Mouse (Mus musculus): ENCODE measurements around the gene Timp2. TPM values are rescaled to one million over a fixed set of nuclear protein-coding genes. Genes with fewer than 3 reads are reported as not detected.

The Timp2 gene
- polyA plus RNA-seq, 1 experiment from 2014 or later, result 84.6 TPM

- Histone ChIP-seq H3K4me1 (ENCODE audit: insufficient read depth, low read length) (peaks cover 9% of the 10 kb centered on the region), H3K9ac (replicated peaks; ENCODE audit: low read length) (no peak overlapping the region), H3K4me3 (ENCODE audit: low read length) (no peak overlapping the region), H3K9me3 (ENCODE audit: low read length) (no peaks in the 10 kb centered on the region), H3K27ac (ENCODE audit: low read length) (no peak overlapping the region), H3K4me2 (replicated peaks; ENCODE audit: low read depth, low read length) (no peak overlapping the region), H3K27me3 (ENCODE audit: insufficient read depth, low read length) (no peaks in the 10 kb centered on the region), H3K36me3 (ENCODE audit: insufficient read depth, low read length) (no peaks in the 10 kb centered on the region)
- 76% methylated on average over 7 of the region's 7 CpGs for WGBS
- ATAC-seq (ENCODE audit: low FRiP score, low TSS enrichment), result no peak
Measured at GRCm38 (mm10) chr11:118372641-118373040, 17.1 kb upstream of the Timp2 start.

GRCm38 (mm10) chr11:118371876-118372275 lies 16.3 kb upstream of the Timp2 start:
- WGBS, result 81% methylated on average over 7 of the region's 7 CpGs
- H3K4me2 ChIP-seq (replicated peaks; ENCODE audit: low read depth, low read length), result no peak overlapping the region
- no peak overlapping the region for H3K9ac ChIP-seq (replicated peaks; ENCODE audit: low read length)
- H3K27ac ChIP-seq (ENCODE audit: low read length), result no peak overlapping the region
- no peaks in the 10 kb centered on the region for H3K9me3 ChIP-seq (ENCODE audit: low read length)
- no peak overlapping the region for H3K4me3 ChIP-seq (ENCODE audit: low read length)
- H3K36me3 ChIP-seq (ENCODE audit: insufficient read depth, low read length), result no peaks in the 10 kb centered on the region
- ATAC-seq (ENCODE audit: low FRiP score, low TSS enrichment), result no peak
- H3K4me1 ChIP-seq (ENCODE audit: insufficient read depth, low read length), result peaks cover 9% of the 10 kb centered on the region
- no peaks in the 10 kb centered on the region for H3K27me3 ChIP-seq (ENCODE audit: insufficient read depth, low read length)

DNA sequence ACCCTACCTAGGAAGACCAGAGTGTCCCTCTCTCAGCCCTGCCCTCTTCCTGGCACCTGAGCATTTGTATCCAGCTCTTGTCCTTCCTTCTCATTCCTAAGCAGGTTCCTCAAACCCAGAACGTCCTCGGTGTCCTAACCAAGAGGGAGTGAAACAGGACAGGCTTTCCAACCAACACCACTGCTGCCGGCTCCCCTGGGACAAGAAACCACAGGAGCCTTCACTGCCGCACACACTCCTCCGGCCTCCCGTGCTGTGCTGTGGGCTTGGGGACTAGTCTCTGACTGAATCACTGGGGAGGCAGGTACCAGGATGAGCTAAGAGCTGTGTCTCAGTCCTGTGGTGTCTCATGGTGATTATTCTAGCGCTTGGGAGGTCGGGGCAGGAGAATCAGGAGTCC lies 14.1 kb upstream of the Timp2 start:
- H3K4me1 ChIP-seq (ENCODE audit: insufficient read depth, low read length), result peaks cover 17% of the 10 kb centered on the region
- no peak overlapping the region for H3K4me3 ChIP-seq (ENCODE audit: low read length)
- H3K27me3 ChIP-seq (ENCODE audit: insufficient read depth, low read length), result no peaks in the 10 kb centered on the region
- H3K36me3 ChIP-seq (ENCODE audit: insufficient read depth, low read length), result no peaks in the 10 kb centered on the region
- H3K9me3 ChIP-seq (ENCODE audit: low read length), result no peaks in the 10 kb centered on the region
- no peak for ATAC-seq (ENCODE audit: low FRiP score, low TSS enrichment)
- H3K9ac ChIP-seq (replicated peaks; ENCODE audit: low read length), result no peak overlapping the region
- H3K27ac ChIP-seq (ENCODE audit: low read length), result no peak overlapping the region
- WGBS, result 71% methylated on average over 8 of the region's 8 CpGs
- no peak overlapping the region for H3K4me2 ChIP-seq (replicated peaks; ENCODE audit: low read depth, low read length)

GRCm38 (mm10) chr11:118369251-118369650 lies 13.7 kb upstream of the Timp2 start:
- Histone ChIP-seq H3K4me2 (replicated peaks; ENCODE audit: low read depth, low read length) (no peak overlapping the region), H3K27ac (ENCODE audit: low read length) (no peak overlapping the region), H3K9me3 (ENCODE audit: low read length) (no peaks in the 10 kb centered on the region), H3K9ac (replicated peaks; ENCODE audit: low read length) (no peak overlapping the region), H3K4me1 (ENCODE audit: insufficient read depth, low read length) (peaks cover 18% of the 10 kb centered on the region), H3K4me3 (ENCODE audit: low read length) (no peak overlapping the region), H3K27me3 (ENCODE audit: insufficient read depth, low read length) (no peaks in the 10 kb centered on the region), H3K36me3 (ENCODE audit: insufficient read depth, low read length) (no peaks in the 10 kb centered on the region)
- no peak for ATAC-seq (ENCODE audit: low FRiP score, low TSS enrichment)
- WGBS, result 82% methylated on average over 5 of the region's 5 CpGs

- no peak overlapping the region for H3K4me3 ChIP-seq (ENCODE audit: low read length)
- H3K9me3 ChIP-seq (ENCODE audit: low read length), result no peaks in the 10 kb centered on the region
- no peaks in the 10 kb centered on the region for H3K36me3 ChIP-seq (ENCODE audit: insufficient read depth, low read length)
- H3K4me2 ChIP-seq (replicated peaks; ENCODE audit: low read depth, low read length), result no peak overlapping the region
- H3K9ac ChIP-seq (replicated peaks; ENCODE audit: low read length), result no peak overlapping the region
- no peak for ATAC-seq (ENCODE audit: low FRiP score, low TSS enrichment)
- no peak overlapping the region for H3K27ac ChIP-seq (ENCODE audit: low read length)
- WGBS, result 62% methylated on average over 3 of the region's 3 CpGs
- peaks cover 25% of the 10 kb centered on the region for H3K4me1 ChIP-seq (ENCODE audit: insufficient read depth, low read length)
- H3K27me3 ChIP-seq (ENCODE audit: insufficient read depth, low read length), result no peaks in the 10 kb centered on the region
Measured at GRCm38 (mm10) chr11:118368330-118368729, 12.8 kb upstream of the Timp2 start.

- no peak overlapping the region for H3K4me3 ChIP-seq (ENCODE audit: low read length)
- no peaks in the 10 kb centered on the region for H3K36me3 ChIP-seq (ENCODE audit: insufficient read depth, low read length)
- H3K4me2 ChIP-seq (replicated peaks; ENCODE audit: low read depth, low read length), result no peak overlapping the region
- 71% methylated on average over 8 of the region's 8 CpGs for WGBS
- H3K27ac ChIP-seq (ENCODE audit: low read length), result no peak overlapping the region
- ATAC-seq (ENCODE audit: low FRiP score, low TSS enrichment), result no peak
- peaks cover 42% of the 10 kb centered on the region for H3K4me1 ChIP-seq (ENCODE audit: insufficient read depth, low read length)
- no peaks in the 10 kb centered on the region for H3K27me3 ChIP-seq (ENCODE audit: insufficient read depth, low read length)
- no peak overlapping the region for H3K9ac ChIP-seq (replicated peaks; ENCODE audit: low read length)
- no peaks in the 10 kb centered on the region for H3K9me3 ChIP-seq (ENCODE audit: low read length)
Measured at GRCm38 (mm10) chr11:118366559-118366958, 11.0 kb upstream of the Timp2 start.

DNA sequence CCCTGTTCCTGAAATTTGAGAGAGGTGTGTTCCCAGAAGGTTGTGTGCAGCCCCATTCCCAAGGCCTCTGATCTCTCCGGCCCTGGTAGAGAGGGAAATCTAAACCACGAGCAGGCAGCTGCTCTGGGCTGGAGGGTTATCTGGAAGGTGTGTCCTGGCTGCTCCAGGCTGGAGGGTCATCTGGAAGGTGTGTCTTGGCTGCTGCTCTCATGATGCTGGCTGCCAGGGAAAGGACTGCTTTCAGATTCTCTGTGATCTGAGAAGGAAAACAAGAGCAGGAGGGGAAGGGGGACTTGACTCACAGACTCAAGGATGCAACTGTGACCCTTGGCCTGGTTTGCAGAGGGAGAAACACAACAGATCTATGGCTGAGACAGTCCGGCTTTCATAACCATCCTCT lies 10.6 kb upstream of the Timp2 start:
- 36% methylated on average over 3 of the region's 3 CpGs for WGBS
- H3K27me3 ChIP-seq (ENCODE audit: insufficient read depth, low read length), result no peaks in the 10 kb centered on the region
- peaks cover 43% of the 10 kb centered on the region for H3K4me1 ChIP-seq (ENCODE audit: insufficient read depth, low read length)
- no peak overlapping the region; the same call in 1 of the 2 replicates for H3K27ac ChIP-seq (ENCODE audit: low read length)
- H3K9me3 ChIP-seq (ENCODE audit: low read length), result no peaks in the 10 kb centered on the region
- no peak overlapping the region for H3K9ac ChIP-seq (replicated peaks; ENCODE audit: low read length)
- H3K4me3 ChIP-seq (ENCODE audit: low read length), result no peak overlapping the region
- no peaks in the 10 kb centered on the region for H3K36me3 ChIP-seq (ENCODE audit: insufficient read depth, low read length)
- no peak overlapping the region for H3K4me2 ChIP-seq (replicated peaks; ENCODE audit: low read depth, low read length)
- no peak for ATAC-seq (ENCODE audit: low FRiP score, low TSS enrichment)

GRCm38 (mm10) chr11:118365171-118365570 lies 9.6 kb upstream of the Timp2 start:
- no peaks in the 10 kb centered on the region for H3K36me3 ChIP-seq (ENCODE audit: insufficient read depth, low read length)
- H3K9me3 ChIP-seq (ENCODE audit: low read length), result no peaks in the 10 kb centered on the region
- 25% methylated on average over 7 of the region's 7 CpGs for WGBS
- H3K9ac ChIP-seq (replicated peaks; ENCODE audit: low read length), result no peak overlapping the region
- H3K27me3 ChIP-seq (ENCODE audit: insufficient read depth, low read length), result no peaks in the 10 kb centered on the region
- H3K4me1 ChIP-seq (ENCODE audit: insufficient read depth, low read length), result peaks cover 52% of the 10 kb centered on the region
- no peak overlapping the region for H3K4me2 ChIP-seq (replicated peaks; ENCODE audit: low read depth, low read length)
- ATAC-seq (ENCODE audit: low FRiP score, low TSS enrichment), result peak; percentile 22
- H3K4me3 ChIP-seq (ENCODE audit: low read length), result no peak overlapping the region
- H3K27ac ChIP-seq (ENCODE audit: low read length), result peak overlapping the region; percentile 78

GRCm38 (mm10) chr11:118364021-118364420 lies 8.5 kb upstream of the Timp2 start:
- Histone ChIP-seq H3K27ac (ENCODE audit: low read length) (peak overlapping the region; percentile 79), H3K9ac (replicated peaks; ENCODE audit: low read length) (no peak overlapping the region), H3K4me1 (ENCODE audit: insufficient read depth, low read length) (peaks cover 52% of the 10 kb centered on the region), H3K9me3 (ENCODE audit: low read length) (no peaks in the 10 kb centered on the region), H3K4me3 (ENCODE audit: low read length) (no peak overlapping the region), H3K36me3 (ENCODE audit: insufficient read depth, low read length) (no peaks in the 10 kb centered on the region), H3K4me2 (replicated peaks; ENCODE audit: low read depth, low read length) (no peak overlapping the region), H3K27me3 (ENCODE audit: insufficient read depth, low read length) (no peaks in the 10 kb centered on the region)
- ATAC-seq (ENCODE audit: low FRiP score, low TSS enrichment), result no peak
- WGBS, result 81% methylated on average over 4 of the region's 4 CpGs

GRCm38 (mm10) chr11:118362971-118363518 lies 7.5 kb upstream of the Timp2 start:
- WGBS, result 1% methylated on average over 8 of the region's 8 CpGs
- H3K27me3 ChIP-seq (ENCODE audit: insufficient read depth, low read length), result no peaks in the 10 kb centered on the region
- no peaks in the 10 kb centered on the region for H3K9me3 ChIP-seq (ENCODE audit: low read length)
- no peaks in the 10 kb centered on the region for H3K36me3 ChIP-seq (ENCODE audit: insufficient read depth, low read length)
- ATAC-seq (ENCODE audit: low FRiP score, low TSS enrichment), result peak; percentile 86
- H3K27ac ChIP-seq (ENCODE audit: low read length), result peak overlapping the region; percentile 79
- H3K4me3 ChIP-seq (ENCODE audit: low read length), result no peak overlapping the region
- H3K4me2 ChIP-seq (replicated peaks; ENCODE audit: low read depth, low read length), result peak overlapping the region; percentile 26
- H3K4me1 ChIP-seq (ENCODE audit: insufficient read depth, low read length), result peaks cover 52% of the 10 kb centered on the region
- peak overlapping the region; percentile 46; the same call in 1 of the 2 replicates for H3K9ac ChIP-seq (replicated peaks; ENCODE audit: low read length)

Measured in kidney, embryonic 16.5 days (tissue).